Mouse (Mus musculus): ENCODE data around the gene Ndufs8. TPM values are rescaled to one million over a fixed set of nuclear protein-coding genes. Genes with fewer than 3 reads are reported as not detected.

Ndufs8 gene
- 10 to 100 TPM; 55.5 to 58.7 TPM for total RNA-seq (2023)

GRCm38 (mm10) chr19:3912337-3913204 lies at the start of gene Ndufs8:
TSS of gene Ndufs8 (minus strand) at chr19:3912774.

GRCm38 (mm10) chr19:3958470-3958869 lies 45.9 kb upstream of the Ndufs8 start, which contains the start of gene Aldh3b3:
TSS of gene Aldh3b3 (plus strand) at chr19:3958645.

GRCm38 (mm10) chr19:3935032-3935895 lies 22.7 kb upstream of the Ndufs8 start, which contains the start of gene Unc93b1:
TSS of gene Unc93b1 (plus strand) at chr19:3935186.

DNA sequence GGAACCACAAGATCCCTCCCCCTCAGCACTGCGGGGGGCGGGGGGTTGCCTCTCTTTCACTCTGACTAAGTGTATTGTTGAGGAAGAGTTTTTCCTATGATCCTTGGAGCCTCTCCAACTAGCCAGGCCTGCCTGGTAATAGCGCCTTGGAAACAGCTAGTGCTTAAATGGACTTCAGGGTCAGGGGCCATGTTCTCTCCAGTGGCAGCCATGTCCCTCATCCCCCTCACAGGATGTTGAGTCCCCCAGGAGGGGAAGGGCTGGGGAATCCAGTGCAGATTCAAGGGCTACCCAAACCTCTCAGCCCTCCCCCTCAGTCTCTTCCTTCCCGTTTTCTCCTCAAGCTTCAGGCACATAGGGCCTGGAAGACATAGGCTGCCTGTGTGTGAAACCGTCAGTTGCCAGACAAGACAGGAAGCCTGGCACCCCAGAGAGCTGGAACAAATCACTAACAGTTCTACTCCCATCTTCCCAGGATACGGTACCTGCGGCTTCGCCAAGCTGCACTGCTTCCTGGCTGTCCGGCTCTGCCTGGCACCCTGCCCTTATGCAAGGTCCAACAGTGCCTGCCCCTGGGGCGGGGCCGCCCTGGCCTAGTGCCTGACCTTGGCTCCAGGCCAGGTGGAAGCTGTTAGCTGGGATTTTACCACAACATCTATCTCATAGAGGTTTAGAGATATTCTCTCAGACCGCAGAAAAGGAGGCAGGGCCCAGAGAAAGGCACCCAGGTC lies 16.8 kb upstream of the Ndufs8 start, which contains the start of gene Aldh3b1:
Gene Aldh3b1 (minus strand): TSS at position 598 of the 731 bp plus-strand sequence.

DNA sequence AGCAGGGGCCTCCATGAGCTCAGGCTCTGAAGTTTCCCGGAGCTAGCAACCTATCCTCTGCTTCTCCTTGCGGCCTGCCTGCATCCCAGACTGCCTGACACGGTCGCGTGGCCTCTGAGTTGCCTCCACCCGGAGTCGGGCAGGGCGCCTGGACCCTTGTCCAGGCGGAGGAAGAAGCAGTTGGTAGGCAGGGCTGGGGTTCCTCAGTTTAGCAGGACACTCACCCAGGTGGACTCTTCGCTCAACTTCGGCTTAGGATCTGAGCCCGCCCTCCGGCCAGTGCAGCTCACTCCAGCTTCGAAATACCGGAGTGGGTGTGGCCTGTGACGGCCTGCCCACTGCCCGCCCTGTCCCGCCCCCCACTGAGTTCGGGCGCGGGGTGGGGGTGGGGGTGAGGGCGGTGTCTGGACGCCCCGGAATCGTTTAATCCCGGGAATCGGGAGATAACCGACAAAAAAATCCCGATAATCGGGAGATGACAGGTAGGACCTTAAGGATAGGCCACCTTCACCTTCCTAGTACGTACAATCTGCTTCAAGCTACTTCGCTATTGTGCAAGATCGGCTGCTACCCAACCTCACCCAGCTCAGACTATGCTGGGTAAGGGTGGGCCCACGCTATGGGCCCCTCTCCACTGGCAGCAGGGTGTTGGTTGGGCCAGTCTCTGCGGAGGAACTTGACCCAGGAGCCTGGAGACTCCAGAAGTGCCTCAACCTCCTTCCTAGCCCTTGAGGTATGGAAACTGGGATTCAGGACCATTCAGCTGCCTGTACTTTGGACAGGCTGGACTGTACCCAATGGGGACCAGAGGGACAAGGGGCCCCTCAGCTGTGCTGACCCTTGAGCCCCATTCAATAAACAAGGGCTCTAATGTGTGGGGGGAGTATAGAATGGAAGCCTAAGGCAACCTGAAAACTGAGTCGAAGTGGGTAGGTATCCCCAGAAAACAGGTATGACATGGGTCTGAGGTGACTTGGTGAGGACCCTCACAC lies 5.5 kb downstream of the Ndufs8 start, which contains the start of gene Tcirg1:
Gene Tcirg1 (minus strand): TSS at position 339 of the 992 bp plus-strand sequence.

Other genes with a start within 250 kb of the Ndufs8 start
- 1 to 10 TPM; 6.5 TPM for gene Lrp5, start 226.2 kb downstream of the Ndufs8 start, total RNA-seq (2023)
- gene 1810055G02Rik, start 204.5 kb downstream of the Ndufs8 start, total RNA-seq (2023): 1 to 10 TPM; 5.1 to 6.0 TPM
- gene Kmt5b, start 145.4 kb downstream of the Ndufs8 start, total RNA-seq (2023): 100 to 1,000 TPM; 143 to 147 TPM
- 10 to 100 TPM; 45.6 to 87.1 TPM for gene Chka, start 61.0 kb downstream of the Ndufs8 start, total RNA-seq (2023)
- gene Tcirg1, start 5.6 kb downstream of the Ndufs8 start, total RNA-seq (2023): 10 to 100 TPM; 69.9 to 85.2 TPM
- under 1 TPM; 0.59 to 0.76 TPM for gene Aldh3b1, start 17.0 kb upstream of the Ndufs8 start, total RNA-seq (2023)
- gene Unc93b1, start 22.4 kb upstream of the Ndufs8 start, total RNA-seq (2023): 10 to 100 TPM; 15.1 to 18.0 TPM
- gene Aldh3b3, start 45.9 kb upstream of the Ndufs8 start, total RNA-seq (2023): not detected
- not detected for gene Aldh3b2, start 59.6 kb upstream of the Ndufs8 start, total RNA-seq (2023)
- gene Acy3, start 73.8 kb upstream of the Ndufs8 start, total RNA-seq (2023): not detected
- gene Tbx10, start 80.0 kb upstream of the Ndufs8 start, total RNA-seq (2023): not detected
- 1 to 10 TPM; 5.1 to 8.8 TPM for gene Nudt8, start 87.8 kb upstream of the Ndufs8 start, total RNA-seq (2023)
- gene Gm49405, start 87.9 kb upstream of the Ndufs8 start, total RNA-seq (2023): 1 to 10 TPM; 1.2 to 1.4 TPM
- 1 to 10 TPM; 3.3 to 3.8 TPM for gene Doc2g, start 90.5 kb upstream of the Ndufs8 start, total RNA-seq (2023)
- 10 to 100 TPM; 92.7 to 97.9 TPM for gene Ndufv1, start 100.0 kb upstream of the Ndufs8 start, total RNA-seq (2023)
- gene Gstp1, start 125.2 kb upstream of the Ndufs8 start, total RNA-seq (2023): 100 to 1,000 TPM; 219 to 238 TPM
- 10 to 100 TPM; 26.7 to 30.7 TPM for gene Gstp2, start 133.2 kb upstream of the Ndufs8 start, total RNA-seq (2023)
- 10 to 100 TPM; 28.7 to 37.1 TPM for gene Gstp3, start 146.8 kb upstream of the Ndufs8 start, total RNA-seq (2023)
- gene Cabp2, start 168.8 kb upstream of the Ndufs8 start, total RNA-seq (2023): not detected
- 100 to 1,000 TPM; 166 to 171 TPM for gene Cdk2ap2, start 184.4 kb upstream of the Ndufs8 start, total RNA-seq (2023)
- gene Pitpnm1, start 187.2 kb upstream of the Ndufs8 start, total RNA-seq (2023): 100 to 1,000 TPM; 322 TPM
- 100 to 1,000 TPM; 144 to 147 TPM for gene Aip, start 213.1 kb upstream of the Ndufs8 start, total RNA-seq (2023)
- 1 to 10 TPM in 1 of 2 experiments, under 1 TPM in 1; 0.99 to 1.7 TPM for gene Gpr152, start 227.0 kb upstream of the Ndufs8 start, total RNA-seq (2023)
- gene Cabp4, start 231.3 kb upstream of the Ndufs8 start, total RNA-seq (2023): not detected
- gene Coro1b, start 235.8 kb upstream of the Ndufs8 start, total RNA-seq (2023): 100 to 1,000 TPM; 127 to 139 TPM
- 100 to 1,000 TPM; 313 to 348 TPM for gene Ptprcap, start 240.8 kb upstream of the Ndufs8 start, total RNA-seq (2023)

Measured in T-cell, adult 66 days (primary cell).